Mouse (Mus musculus) myocyte (in vitro differentiated cells): ENCODE data around the gene Clstn3. TPM values are rescaled to one million over a fixed set of nuclear protein-coding genes. Genes with fewer than 3 reads are reported as not detected.
"Not testable (repeated sequence)": the region's sequence is repeated elsewhere in the genome, so short reads cannot be mapped to it uniquely, and the experiment has no call there.

Source experiments
- H3K27me3 ChIP-seq: one replicate; pipeline ENCODE4 v1.6.1; 2011; ENCODE audit not compliant: control insufficient read depth, insufficient read depth, insufficient read length
- H3K36me3 ChIP-seq: one replicate; pipeline ENCODE4 v1.6.1; 2011; ENCODE audit not compliant: control insufficient read depth, insufficient read depth
- H3K4me2 ChIP-seq: one replicate; pipeline ENCODE4 v1.6.1; 2011; ENCODE audit warnings: low read depth, control low read depth
- H3K4me3 ChIP-seq: one replicate; pipeline ENCODE4 v1.5.1; 2011; ENCODE audit warnings: mild to moderate bottlenecking, control low read depth, moderate library complexity
- H3K79me2 ChIP-seq: one replicate; pipeline ENCODE4 v1.6.1; 2011; ENCODE audit not compliant: control insufficient read depth, insufficient read depth
- H3ac ChIP-seq: one replicate; pipeline ENCODE4 v1.6.1; 2011; ENCODE audit not compliant: control insufficient read depth, insufficient read length
- CEBPB ChIP-seq: IDR thresholded peaks from 2 replicates; pipeline ENCODE4 v1.6.1; 2011; ENCODE audit warnings: mild to moderate bottlenecking, moderate library complexity; ENCODE audit not compliant: poor library complexity, insufficient read depth, severe bottlenecking
- E2F4 ChIP-seq: IDR thresholded peaks from one replicate; pipeline ENCODE4 v1.6.1; 2011; ENCODE audit warnings: mild to moderate bottlenecking, control low read depth, moderate library complexity; ENCODE audit not compliant: insufficient read depth
- MAX ChIP-seq: IDR thresholded peaks from one replicate; pipeline ENCODE4 v1.6.1; 2011; ENCODE audit warnings: low read depth, mild to moderate bottlenecking, control low read depth
- MYOD1 ChIP-seq, 3 experiments: IDR thresholded peaks; one replicate each; pipeline ENCODE4 v1.6.1; 2011; ENCODE audit warnings: control low read depth in 2 of 3, low read depth in 2 of 3, mild to moderate bottlenecking in 2 of 3, moderate library complexity in 1 of 3; ENCODE audit not compliant: insufficient read length in 2 of 3, control insufficient read depth in 1 of 3
- MYOG ChIP-seq, 3 experiments: IDR thresholded peaks; one replicate each; pipeline ENCODE4 v1.6.1; 2011; ENCODE audit warnings: control low read depth in 2 of 3, low read depth in 2 of 3, mild to moderate bottlenecking in 2 of 3; ENCODE audit not compliant: insufficient read length in 2 of 3, control insufficient read depth in 1 of 3, insufficient read depth in 1 of 3
- POLR2A ChIP-seq: IDR thresholded peaks from one replicate; pipeline ENCODE4 v1.6.1; 2011; ENCODE audit warnings: low read depth, mild to moderate bottlenecking, control low read depth, moderate library complexity; ENCODE audit not compliant: insufficient read length
- POLR2AphosphoS2 ChIP-seq: IDR thresholded peaks from one replicate; pipeline ENCODE4 v1.6.1; 2011; ENCODE audit warnings: low read depth, control low read depth; ENCODE audit not compliant: insufficient read length
- REST ChIP-seq: IDR thresholded peaks from one replicate; pipeline ENCODE4 v1.6.1; 2011; ENCODE audit warnings: mild to moderate bottlenecking, control low read depth, moderate library complexity; ENCODE audit not compliant: insufficient read depth, insufficient read length
- SRF ChIP-seq: IDR thresholded peaks from one replicate; pipeline ENCODE4 v1.6.1; 2011; ENCODE audit warnings: low read depth; ENCODE audit not compliant: control insufficient read depth, insufficient read length
- TCF12 ChIP-seq: IDR thresholded peaks from one replicate; pipeline ENCODE4 v1.6.1; 2011; ENCODE audit warnings: mild to moderate bottlenecking, control low read depth; ENCODE audit not compliant: poor library complexity, insufficient read depth, severe bottlenecking
- TCF3 ChIP-seq: IDR thresholded peaks from one replicate; pipeline ENCODE4 v1.6.1; 2011; ENCODE audit warnings: low read depth, control low read depth; ENCODE audit not compliant: insufficient read length
- USF1 ChIP-seq: IDR thresholded peaks from one replicate; pipeline ENCODE4 v1.6.1; 2011; ENCODE audit warnings: low read depth, mild to moderate bottlenecking, control low read depth, moderate library complexity
- polyA plus RNA-seq: library from polyadenylated mRNA; unstranded; fragments of >200 nt; fragmentation: generic; extraction: Trizol; gene quantifications from one replicate; pipeline ENCODE4 v1.2.1, GENCODE M21; 2012; ENCODE audit warnings: missing spikeins

Gene Clstn3
- polyA plus RNA-seq: 2.2 TPM

DNA sequence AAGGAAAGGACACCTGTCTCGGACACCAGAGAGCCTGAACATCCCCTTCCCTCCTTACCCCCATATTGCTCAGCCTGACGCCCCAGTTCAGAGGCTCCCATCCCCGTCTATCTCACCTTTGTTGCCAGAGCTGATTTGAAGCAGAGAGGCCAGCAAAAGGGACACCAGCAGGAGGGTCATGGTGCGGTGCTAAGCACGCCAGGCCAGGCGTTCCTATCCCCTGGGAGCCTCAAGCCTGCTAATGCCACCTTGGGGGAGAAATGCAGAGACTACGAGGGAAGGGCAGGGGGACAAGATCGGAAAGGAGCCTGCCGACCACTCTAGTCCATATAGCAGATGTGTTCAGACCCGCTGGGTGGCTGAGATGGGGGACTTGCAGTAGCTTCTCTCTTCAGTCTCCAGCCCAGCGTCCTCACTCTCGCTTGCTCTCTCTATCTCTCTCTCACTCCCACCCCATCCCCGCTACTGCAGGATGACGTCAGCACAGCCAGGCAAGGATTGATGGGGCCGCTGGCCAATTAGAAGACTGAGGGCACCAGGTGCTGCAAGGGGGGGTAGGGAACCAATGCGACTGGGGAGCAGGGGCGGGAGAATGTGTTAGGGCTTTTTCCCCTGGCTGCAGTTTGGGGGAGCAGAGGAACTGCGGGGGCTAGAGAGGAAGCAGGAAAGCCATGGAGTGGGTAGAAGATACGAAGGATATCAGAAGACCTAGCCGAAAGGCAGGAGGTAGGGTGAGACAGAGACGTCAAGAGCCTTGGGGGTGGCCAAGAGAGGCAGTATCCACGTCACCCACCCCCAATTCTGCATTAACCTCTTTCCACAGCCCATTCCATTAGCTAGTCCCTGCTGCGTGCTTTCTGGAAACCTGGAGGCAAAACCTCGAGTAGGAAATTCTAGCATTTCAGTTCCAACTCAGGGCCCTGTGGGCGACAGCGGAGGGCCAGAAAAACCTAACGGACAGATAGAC, at the start of gene Clstn3:
Gene Clstn3 (minus strand): TSS at position 490 of the 967 bp plus-strand sequence.
- TF ChIP-seq REST (no peak), MYOD1 (IDR thresholded peaks at IDR 0.05; ENCODE audit: control insufficient read depth in 1 of 3, insufficient read length in 2 of 3, low read depth in 2 of 3) (peak in 2 of 3 experiments; percentile 36 to 65)
- H3K4me3 ChIP-seq: no peak within 1 kb of the TSS

DNA sequence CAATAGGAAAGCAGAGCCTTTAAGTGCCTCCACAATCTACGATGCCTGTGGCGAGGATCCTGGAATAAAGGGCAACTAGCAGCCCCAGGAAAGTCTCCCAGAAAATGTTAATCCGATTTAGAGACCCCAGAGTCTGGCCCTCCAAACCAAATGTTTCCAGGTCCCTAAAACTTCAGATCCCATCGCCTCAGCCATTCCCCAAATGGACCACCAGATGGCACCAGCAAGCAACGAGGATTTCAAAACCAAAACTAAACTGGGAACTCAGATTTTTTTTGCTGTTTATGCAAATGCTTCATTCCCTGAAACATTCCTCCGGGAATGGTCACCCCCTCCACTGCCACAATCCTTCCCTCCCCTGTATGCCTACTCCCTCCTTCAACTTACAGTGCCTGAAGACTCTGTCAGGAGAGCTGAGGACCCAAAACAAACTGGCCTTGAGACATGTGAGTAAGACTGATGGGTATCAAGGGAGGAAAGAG, 47.8 kb upstream of the Clstn3 start, which contains the start of gene C1ra:
Gene C1ra (plus strand): TSS at position 51 of the 482 bp plus-strand sequence.
- Histone ChIP-seq H3K27me3 (no peaks in the 10 kb centered on the region), H3K4me2 (peak within 1 kb of the TSS; percentile 97), H3ac (no peak within 1 kb of the TSS), H3K79me2 (no peaks in the 10 kb centered on the region), H3K4me3 (peak within 1 kb of the TSS; percentile 10), H3K36me3 (no peaks in the 10 kb centered on the region)
- TF ChIP-seq TCF3: no peak
- TF ChIP-seq USF1: no peak
- TF ChIP-seq TCF12: no peak
- no peak for TF ChIP-seq MAX
- no peak for TF ChIP-seq E2F4
- TF ChIP-seq CEBPB: no peak
- TF ChIP-seq SRF: no peak

More for the DNA sequence above, at the start of gene Clstn3:
- Histone ChIP-seq H3K4me2 (peak within 1 kb of the TSS; percentile 52), H3K27me3 (peaks cover 36% of the 10 kb centered on the region), H3K36me3 (no peaks in the 10 kb centered on the region), H3ac (no peak within 1 kb of the TSS), H3K79me2 (no peaks in the 10 kb centered on the region)

DNA sequence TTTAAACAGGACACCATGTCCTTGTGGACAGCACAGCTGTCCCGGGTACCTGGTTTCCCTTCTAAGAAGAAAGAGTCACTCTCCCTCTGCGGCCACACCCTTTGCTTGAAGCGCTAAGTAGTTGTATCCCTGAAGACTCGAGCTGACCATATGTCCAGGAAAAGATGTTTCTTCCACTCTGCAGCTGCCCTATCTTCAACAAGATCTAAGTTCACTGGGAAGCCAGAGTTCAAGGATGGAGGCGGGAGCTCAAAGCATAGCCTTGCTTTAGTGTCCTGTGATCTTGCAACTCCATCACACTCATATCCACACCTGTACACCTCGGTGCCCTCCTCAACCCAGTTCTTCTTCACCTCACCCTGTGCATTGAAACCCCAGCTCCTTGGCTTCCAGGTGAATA, 47.3 kb upstream of the Clstn3 start:
- no peaks in the 10 kb centered on the region for H3K79me2 ChIP-seq
- no peaks in the 10 kb centered on the region for H3K36me3 ChIP-seq
- H3ac ChIP-seq: no peak overlapping the region
- H3K27me3 ChIP-seq: no peaks in the 10 kb centered on the region
- no peak for TF ChIP-seq REST
- no peak for TF ChIP-seq E2F4
- no peak for TF ChIP-seq MAX
- no peak for TF ChIP-seq SRF
- no peak for TF ChIP-seq POLR2A
- no peak for TF ChIP-seq USF1
- no peak for TF ChIP-seq TCF12
- H3K4me3 ChIP-seq: peak overlapping the region; percentile 10
- H3K4me2 ChIP-seq: peak overlapping the region; percentile 97

DNA sequence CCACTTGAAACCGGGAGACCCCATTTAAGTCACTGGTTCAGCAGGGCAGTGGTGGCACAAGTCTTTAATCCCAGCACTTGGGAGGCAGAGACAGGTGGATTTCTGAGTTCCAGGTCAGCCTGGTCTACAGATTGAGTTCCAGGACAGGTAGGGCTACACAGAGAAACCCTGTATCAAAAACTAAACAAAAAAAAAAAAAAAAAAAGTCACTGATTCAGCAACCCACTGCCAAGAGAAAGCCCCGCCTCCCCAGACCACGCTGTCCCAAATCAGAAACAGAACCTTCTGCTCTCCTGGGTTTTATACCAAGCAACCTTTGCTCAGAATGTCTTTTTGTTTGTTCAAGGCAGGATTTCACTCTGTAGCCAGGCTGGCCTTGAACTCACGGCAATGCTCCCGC, 44.6 kb upstream of the Clstn3 start:
- H3K36me3 ChIP-seq, H3K4me3 ChIP-seq, H3K79me2 ChIP-seq, H3ac ChIP-seq, H3K4me2 ChIP-seq, H3K27me3 ChIP-seq: not testable (repeated sequence)

DNA sequence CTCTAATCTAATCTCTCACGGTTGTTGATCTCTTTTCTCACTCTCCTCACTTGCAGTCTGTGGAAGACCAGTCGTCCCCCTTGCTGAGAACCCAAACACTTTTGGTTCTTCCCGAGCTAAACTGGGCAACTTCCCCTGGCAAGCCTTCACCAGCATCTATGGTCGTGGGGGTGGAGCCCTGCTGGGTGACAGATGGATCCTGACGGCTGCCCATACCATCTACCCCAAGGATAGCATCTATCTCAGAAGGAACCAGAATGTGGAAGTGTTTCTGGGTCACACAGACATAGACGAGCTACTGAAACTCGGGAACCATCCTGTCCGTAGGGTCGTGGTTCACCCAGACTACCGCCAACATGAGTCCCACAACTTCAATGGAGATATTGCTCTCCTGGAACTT, 43.7 kb upstream of the Clstn3 start:
- Histone ChIP-seq H3K79me2 (no peaks in the 10 kb centered on the region), H3K27me3 (no peaks in the 10 kb centered on the region), H3ac (no peak overlapping the region), H3K36me3 (no peaks in the 10 kb centered on the region), H3K4me3 (no peak overlapping the region), H3K4me2 (no peak overlapping the region)
- TF ChIP-seq TCF3 (no peak), POLR2AphosphoS2 (no peak), MYOD1 (IDR thresholded peaks at IDR 0.05; ENCODE audit: control insufficient read depth in 1 of 3, insufficient read length in 2 of 3, low read depth in 2 of 3) (no peak), MYOG (IDR thresholded peaks at IDR 0.05; ENCODE audit: control insufficient read depth in 1 of 3, insufficient read depth in 1 of 3, insufficient read length in 2 of 3, low read depth in 2 of 3) (no peak), TCF12 (no peak), SRF (no peak), MAX (no peak), USF1 (no peak), E2F4 (no peak), POLR2A (no peak), CEBPB (no peak), REST (no peak)

DNA sequence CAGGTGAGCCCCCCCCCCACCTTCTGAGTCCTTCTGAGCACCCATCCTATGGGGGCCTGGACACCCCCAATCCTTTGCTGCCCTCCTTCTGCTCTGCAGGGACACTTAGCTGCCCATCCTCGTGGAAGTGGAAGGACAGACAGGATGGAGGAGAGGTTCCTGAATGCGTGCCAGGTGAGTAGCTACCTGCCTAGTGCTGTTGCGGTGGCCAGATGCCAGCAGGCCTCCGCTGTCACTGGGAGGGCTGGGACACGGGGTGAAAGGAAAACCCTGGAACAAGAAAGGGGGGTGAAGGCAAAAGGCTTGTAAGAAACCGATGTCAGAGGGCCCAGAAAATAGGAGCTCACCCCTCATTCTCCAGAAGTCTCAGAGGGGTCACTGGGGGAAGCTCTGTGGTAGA, 42.4 kb upstream of the Clstn3 start:
- Histone ChIP-seq H3ac (no peak overlapping the region), H3K36me3 (no peaks in the 10 kb centered on the region), H3K4me3 (no peak overlapping the region), H3K4me2 (no peak overlapping the region), H3K27me3 (no peaks in the 10 kb centered on the region), H3K79me2 (no peaks in the 10 kb centered on the region)
- TF ChIP-seq REST (no peak), CEBPB (no peak), USF1 (no peak), TCF3 (no peak), MAX (no peak), SRF (no peak), POLR2A (no peak), MYOD1 (IDR thresholded peaks at IDR 0.05; ENCODE audit: control insufficient read depth in 1 of 3, insufficient read length in 2 of 3, low read depth in 2 of 3) (no peak)
